Comparison of ENCODE assay signal across 8 mouse cellular contexts in the genomic region with DNA sequence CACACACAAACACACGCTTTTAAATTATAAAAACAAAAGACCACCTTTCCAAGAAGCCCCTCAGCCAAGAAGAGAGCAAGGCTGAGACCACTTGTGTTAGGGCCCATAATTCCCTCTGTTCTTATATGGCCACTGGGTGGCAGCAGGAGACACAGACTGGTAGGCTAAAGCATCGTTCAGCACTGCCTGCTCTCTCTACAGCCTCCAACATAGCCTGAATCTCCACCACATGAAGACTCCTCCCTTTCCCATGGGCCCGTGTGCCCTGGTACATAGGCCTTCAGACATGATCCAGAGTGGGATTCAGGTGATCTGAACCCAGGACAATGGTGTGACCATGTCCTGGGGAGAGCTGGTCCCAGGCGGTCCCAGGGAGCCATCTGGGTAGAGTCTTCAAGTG. TPM values are rescaled to one million over a fixed set of nuclear protein-coding genes. Genes with fewer than 3 reads are reported as not detected.
DNase-seq lines count a peak whose midpoint lies in the region; ATAC-seq and TF ChIP-seq lines count a peak whose summit lies in the region.

No protein-coding gene starts in this region.

- H3K27ac ChIP-seq in hindbrain, embryonic 13.5 days: no peak overlapping the region
- no peak overlapping the region for H3K27ac ChIP-seq in lung, postnatal 0 days (ENCODE audit: low read length)

- no peak for TF ChIP-seq EP300 in lung, postnatal 0 days (IDR thresholded peaks at IDR 0.05)

- TF ChIP-seq CTCF in lung, postnatal 0 days (IDR thresholded peaks at IDR 0.05): peak; percentile 91

- WGBS in hindbrain, embryonic 13.5 days: 26% methylated on average over 4 of the region's 4 CpGs
- WGBS in lung, postnatal 0 days: 26% methylated on average over 4 of the region's 4 CpGs

- no peak overlapping the region for H3K9ac ChIP-seq in hindbrain, embryonic 13.5 days
- no peak overlapping the region for H3K9ac ChIP-seq in lung, postnatal 0 days (replicated peaks; ENCODE audit: low read depth)

- H3K4me2 ChIP-seq in hindbrain, embryonic 13.5 days: no peak overlapping the region
- H3K4me2 ChIP-seq in lung, postnatal 0 days (replicated peaks; ENCODE audit: low read depth, low read length): no peak overlapping the region

- H3K9me3 ChIP-seq in hindbrain, embryonic 13.5 days: no peaks in the 10 kb centered on the region
- no peaks in the 10 kb centered on the region for H3K9me3 ChIP-seq in lung, postnatal 0 days (ENCODE audit: low read length)

- peak; percentile 61 to 63 for DNase-seq in cerebellum, adult 18-20 months
- no peak for DNase-seq in cerebellum, adult 9-11 months
- peak; percentile 71 for DNase-seq in adrenal gland, postnatal 14 days
- peak; percentile 61 to 79 for DNase-seq in layer of hippocampus, postnatal 14 days (ENCODE audit: low spot score in 2 of 2)
- DNase-seq in lung, postnatal 0 days (ENCODE audit: low spot score): peak; percentile 87
- DNase-seq in right cerebral cortex, adult 2 months (ENCODE audit: low spot score in 2 of 2): peak; percentile 74 to 76

- peaks cover 36% of the 10 kb centered on the region for H3K36me3 ChIP-seq in hindbrain, embryonic 13.5 days
- H3K36me3 ChIP-seq in lung, postnatal 0 days (ENCODE audit: insufficient read depth, low read length): no peaks in the 10 kb centered on the region

- no peaks in the 10 kb centered on the region for H3K27me3 ChIP-seq in hindbrain, embryonic 13.5 days
- no peaks in the 10 kb centered on the region for H3K27me3 ChIP-seq in lung, postnatal 0 days (replicated peaks; ENCODE audit: insufficient read depth, low read length)

- peak; percentile 53; the same call in 1 of the 2 replicates for ATAC-seq in erythroid progenitor cell, adult 5-6 weeks (replicated peaks; ENCODE audit: low FRiP score, poor library complexity, severe bottlenecking)
- peak; percentile 78 for ATAC-seq in hindbrain, embryonic 13.5 days (ENCODE audit: low FRiP score)
- peak; percentile 75 for ATAC-seq in lung, postnatal 0 days

- H3K4me1 ChIP-seq in hindbrain, embryonic 13.5 days (replicated peaks): peaks cover 6% of the 10 kb centered on the region; the same call in 1 of the 2 replicates
- H3K4me1 ChIP-seq in lung, postnatal 0 days (ENCODE audit: insufficient read depth, low read depth, low read length): no peaks in the 10 kb centered on the region

- H3K4me3 ChIP-seq in hindbrain, embryonic 13.5 days: no peak overlapping the region
- H3K4me3 ChIP-seq in lung, postnatal 0 days (ENCODE audit: low read depth, low read length): no peak overlapping the region

RNA-seq across cellular contexts. Expression of gene Myl3, which starts 24.9 kb away (rescaled TPM):
- 0.37 TPM in 1 of 2 replicates, not detected in the other for total RNA-seq in adrenal gland, postnatal 14 days (2021)
- not detected in 2 replicates for total RNA-seq in erythroid progenitor cell, adult 5-6 weeks (2015; ENCODE audit: low replicate concordance)
- total RNA-seq in erythroid progenitor cell, adult 5-6 weeks (2017; ENCODE audit: low replicate concordance): not detected in 2 replicates
- 1.4 and 3.8 TPM in 2 replicates for polyA plus RNA-seq in hindbrain, embryonic 13.5 days (2015; fragmentation: Nextera tagmentation; extraction: Ambion mirVana)
- total RNA-seq in layer of hippocampus, postnatal 14 days (2021): not detected
- polyA plus RNA-seq in lung, postnatal 0 days (2015; fragmentation: Nextera tagmentation; extraction: Ambion mirVana): 10.4 and 13.8 TPM in 2 replicates

RNA-seq across cellular contexts. Expression of gene Pth1r, which starts 30.2 kb away (rescaled TPM):
- total RNA-seq in adrenal gland, postnatal 14 days (2021): 6.9 and 9.0 TPM in 2 replicates
- total RNA-seq in erythroid progenitor cell, adult 5-6 weeks (2015; ENCODE audit: low replicate concordance): 1.3 TPM in 1 of 2 replicates, not detected in the other
- total RNA-seq in erythroid progenitor cell, adult 5-6 weeks (2017; ENCODE audit: low replicate concordance): 0.77 TPM in 1 of 2 replicates, not detected in the other
- polyA plus RNA-seq in hindbrain, embryonic 13.5 days (2015; fragmentation: Nextera tagmentation; extraction: Ambion mirVana): 13.7 and 13.8 TPM in 2 replicates
- 1 to 10 TPM; 5.6 to 6.5 TPM for total RNA-seq in layer of hippocampus, postnatal 14 days (2021)
- 19.4 and 24.4 TPM in 2 replicates for polyA plus RNA-seq in lung, postnatal 0 days (2015; fragmentation: Nextera tagmentation; extraction: Ambion mirVana)
